Mouse (Mus musculus) monocyte, adult 59 days (primary cell): ENCODE results near the gene Gabrd. TPM values are rescaled to one million over a fixed set of nuclear protein-coding genes. Genes with fewer than 3 reads are reported as not detected.

Experiments used
- total RNA-seq, 2 experiments: library from RNA; stranded (reverse); gene quantifications; one replicate each; pipeline ENCODE4 v1.2.4; 2023

Gene Gabrd
- not detected for total RNA-seq

GRCm38 (mm10) chr4:155397511-155398221 lies at the start of gene Gabrd:
Gene Gabrd (minus strand): TSS chr4:155398112.

GRCm38 (mm10) chr4:155409058-155409776 lies 11.3 kb upstream of the Gabrd start, which contains the start of gene Cfap74:
Gene Cfap74 (plus strand): TSS chr4:155409190.

GRCm38 (mm10) chr4:155361303-155361791 lies 36.6 kb downstream of the Gabrd start, which contains the start of gene Prkcz:
Gene Prkcz (minus strand): TSS chr4:155361361.

Other genes starting within 250 kb of the Gabrd start
- gene Ski, start 175.5 kb downstream of the Gabrd start, total RNA-seq = 10 to 100 TPM; 41.7 to 45.4 TPM
- gene Faap20, start 148.3 kb downstream of the Gabrd start, total RNA-seq = 10 to 100 TPM; 25.1 to 28.0 TPM
- under 1 TPM in 1 of 2 experiments, not detected in 1; 0.81 TPM for gene Prkcz, start 36.8 kb downstream of the Gabrd start, total RNA-seq
- under 1 TPM in 1 of 2 experiments, not detected in 1; 0.21 TPM for gene Cfap74, start 11.1 kb upstream of the Gabrd start, total RNA-seq
- not detected for gene Tmem52, start 71.0 kb upstream of the Gabrd start, total RNA-seq
- gene Gnb1, start 93.2 kb upstream of the Gabrd start, total RNA-seq = 100 to 1,000 TPM; 329 to 370 TPM
- gene Nadk, start 164.3 kb upstream of the Gabrd start, total RNA-seq = 100 to 1,000 TPM; 507 to 539 TPM
- 10 to 100 TPM; 14.0 to 16.4 TPM for gene Slc35e2, start 203.3 kb upstream of the Gabrd start, total RNA-seq
- gene Cdk11b, start 226.7 kb upstream of the Gabrd start, total RNA-seq = 100 to 1,000 TPM in 1 of 2 experiments, 10 to 100 TPM in 1; 95.9 to 117 TPM
- gene Gm10563, start 247.3 kb upstream of the Gabrd start, total RNA-seq = not detected